Mouse (Mus musculus): ENCODE data around the gene Smyd3. TPM values are rescaled to one million over a fixed set of nuclear protein-coding genes. Genes with fewer than 3 reads are reported as not detected.

Smyd3 gene
- polyA plus RNA-seq, 1 experiment from 2014 or later: 16.1 TPM

- H3K4me3 ChIP-seq: no peak overlapping the region
- H3K27ac ChIP-seq: no peak overlapping the region
- H3K36me3 ChIP-seq: no peaks in the 10 kb centered on the region
- DNase-seq (ENCODE audit: low spot score): no peak
- WGBS: 79% methylated on average over 3 of the region's 3 CpGs
- H3K27me3 ChIP-seq (ENCODE audit: insufficient read depth, poor library complexity, severe bottlenecking): no peaks in the 10 kb centered on the region
- H3K9me3 ChIP-seq: no peaks in the 10 kb centered on the region
- peaks cover 23% of the 10 kb centered on the region for H3K4me1 ChIP-seq
Observed at GRCm38 (mm10) chr1:178992503-178992902, 525.3 kb downstream of the Smyd3 start.

GRCm38 (mm10) chr1:178991470-178991869 is 526.4 kb downstream of the Smyd3 start:
- Histone ChIP-seq H3K27me3 (ENCODE audit: insufficient read depth, poor library complexity, severe bottlenecking) (no peaks in the 10 kb centered on the region), H3K9me3 (no peaks in the 10 kb centered on the region), H3K36me3 (no peaks in the 10 kb centered on the region), H3K27ac (peak overlapping the region; percentile 22; the same call in 1 of the 2 replicates), H3K4me1 (peaks cover 20% of the 10 kb centered on the region), H3K4me3 (no peak overlapping the region)
- DNase-seq (ENCODE audit: low spot score): no peak
- WGBS: 57% methylated on average over 4 of the region's 4 CpGs

- WGBS: 83% methylated on average over 6 of the region's 6 CpGs
- no peaks in the 10 kb centered on the region for H3K9me3 ChIP-seq
- H3K27ac ChIP-seq: 0 out of 2 replicates have a peak overlapping the region, but pooled peaks have one; percentile 22
- H3K27me3 ChIP-seq (ENCODE audit: insufficient read depth, poor library complexity, severe bottlenecking): no peaks in the 10 kb centered on the region
- no peaks in the 10 kb centered on the region for H3K36me3 ChIP-seq
- H3K4me1 ChIP-seq: peaks cover 16% of the 10 kb centered on the region
- no peak overlapping the region for H3K4me3 ChIP-seq
- DNase-seq (ENCODE audit: low spot score): no peak
Observed at GRCm38 (mm10) chr1:178991045-178991444, 526.8 kb downstream of the Smyd3 start.

GRCm38 (mm10) chr1:178989485-178989884 is 528.4 kb downstream of the Smyd3 start:
- WGBS: 79% methylated on average over 4 of the region's 4 CpGs
- no peak overlapping the region for H3K27ac ChIP-seq
- no peak for DNase-seq (ENCODE audit: low spot score)

GRCm38 (mm10) chr1:178988176-178988575 is 529.7 kb downstream of the Smyd3 start:
- H3K27ac ChIP-seq: no peak overlapping the region
- WGBS: 76% methylated on average over 1 of the region's 1 CpGs
- DNase-seq (ENCODE audit: low spot score): no peak
- no peaks in the 10 kb centered on the region for H3K9me3 ChIP-seq
- no peaks in the 10 kb centered on the region for H3K36me3 ChIP-seq
- H3K4me3 ChIP-seq: no peak overlapping the region
- peaks cover 9% of the 10 kb centered on the region for H3K4me1 ChIP-seq
- no peaks in the 10 kb centered on the region for H3K27me3 ChIP-seq (ENCODE audit: insufficient read depth, poor library complexity, severe bottlenecking)

More at GRCm38 (mm10) chr1:178989485-178989884, 528.4 kb downstream of the Smyd3 start:
- Histone ChIP-seq H3K36me3 (no peaks in the 10 kb centered on the region), H3K9me3 (no peaks in the 10 kb centered on the region), H3K27me3 (ENCODE audit: insufficient read depth, poor library complexity, severe bottlenecking) (no peaks in the 10 kb centered on the region), H3K4me3 (no peak overlapping the region), H3K4me1 (peaks cover 9% of the 10 kb centered on the region)

GRCm38 (mm10) chr1:178981641-178982040 is 536.2 kb downstream of the Smyd3 start:
- H3K4me1 ChIP-seq: peaks cover 13% of the 10 kb centered on the region
- no peaks in the 10 kb centered on the region for H3K27me3 ChIP-seq (ENCODE audit: insufficient read depth, poor library complexity, severe bottlenecking)
- no peaks in the 10 kb centered on the region for H3K9me3 ChIP-seq
- no peak for DNase-seq (ENCODE audit: low spot score)
- no peak overlapping the region for H3K4me3 ChIP-seq
- WGBS: 75% methylated on average over 5 of the region's 5 CpGs
- H3K36me3 ChIP-seq: no peaks in the 10 kb centered on the region
- no peak overlapping the region for H3K27ac ChIP-seq

GRCm38 (mm10) chr1:178980185-178980584 is 537.7 kb downstream of the Smyd3 start:
- H3K4me1 ChIP-seq: peaks cover 13% of the 10 kb centered on the region
- no peaks in the 10 kb centered on the region for H3K27me3 ChIP-seq (ENCODE audit: insufficient read depth, poor library complexity, severe bottlenecking)
- no peak overlapping the region for H3K27ac ChIP-seq
- H3K36me3 ChIP-seq: no peaks in the 10 kb centered on the region
- H3K4me3 ChIP-seq: no peak overlapping the region
- H3K9me3 ChIP-seq: no peaks in the 10 kb centered on the region
- DNase-seq (ENCODE audit: low spot score): no peak

- Histone ChIP-seq H3K36me3 (no peaks in the 10 kb centered on the region), H3K27me3 (ENCODE audit: insufficient read depth, poor library complexity, severe bottlenecking) (no peaks in the 10 kb centered on the region), H3K4me3 (no peak overlapping the region), H3K27ac (no peak overlapping the region), H3K9me3 (no peaks in the 10 kb centered on the region), H3K4me1 (peaks cover 13% of the 10 kb centered on the region)
- 58% methylated on average over 8 of the region's 8 CpGs for WGBS
- DNase-seq (ENCODE audit: low spot score): no peak
Observed at GRCm38 (mm10) chr1:178978617-178979245, 539.1 kb downstream of the Smyd3 start.

GRCm38 (mm10) chr1:178972055-178972454 is 545.8 kb downstream of the Smyd3 start:
- Histone ChIP-seq H3K27me3 (ENCODE audit: insufficient read depth, poor library complexity, severe bottlenecking) (no peaks in the 10 kb centered on the region), H3K27ac (no peak overlapping the region), H3K9me3 (no peaks in the 10 kb centered on the region), H3K36me3 (no peaks in the 10 kb centered on the region), H3K4me3 (no peak overlapping the region), H3K4me1 (no peaks in the 10 kb centered on the region)
- WGBS: 77% methylated on average over 10 of the region's 10 CpGs
- DNase-seq (ENCODE audit: low spot score): no peak

- H3K4me1 ChIP-seq: peaks cover 7% of the 10 kb centered on the region; the same call in 1 of the 2 replicates
- 81% methylated on average over 9 of the region's 9 CpGs for WGBS
Observed at GRCm38 (mm10) chr1:178961661-178962060, 556.2 kb downstream of the Smyd3 start.

GRCm38 (mm10) chr1:178960015-178960559 is 557.8 kb downstream of the Smyd3 start:
- peak; percentile 84 for DNase-seq (ENCODE audit: low spot score)
- H3K4me3 ChIP-seq: no peak overlapping the region
- peak overlapping the region; percentile 62 for H3K27ac ChIP-seq
- H3K27me3 ChIP-seq (ENCODE audit: insufficient read depth, poor library complexity, severe bottlenecking): no peaks in the 10 kb centered on the region
- H3K9me3 ChIP-seq: no peaks in the 10 kb centered on the region
- no peaks in the 10 kb centered on the region for H3K36me3 ChIP-seq
- peaks cover 7% of the 10 kb centered on the region; the same call in 1 of the 2 replicates for H3K4me1 ChIP-seq
- 51% methylated on average over 7 of the region's 7 CpGs for WGBS

More at GRCm38 (mm10) chr1:178961661-178962060, 556.2 kb downstream of the Smyd3 start:
- H3K36me3 ChIP-seq: no peaks in the 10 kb centered on the region
- peak overlapping the region; percentile 56; the same call in 1 of the 2 replicates for H3K27ac ChIP-seq
- H3K4me3 ChIP-seq: no peak overlapping the region
- no peaks in the 10 kb centered on the region for H3K9me3 ChIP-seq
- H3K27me3 ChIP-seq (ENCODE audit: insufficient read depth, poor library complexity, severe bottlenecking): no peaks in the 10 kb centered on the region
- DNase-seq (ENCODE audit: low spot score): no peak

GRCm38 (mm10) chr1:178958641-178959040 is 559.2 kb downstream of the Smyd3 start:
- no peak overlapping the region for H3K27ac ChIP-seq
- H3K4me1 ChIP-seq: peaks cover 7% of the 10 kb centered on the region; the same call in 1 of the 2 replicates
- H3K9me3 ChIP-seq: no peaks in the 10 kb centered on the region
- 81% methylated on average over 4 of the region's 4 CpGs for WGBS
- H3K36me3 ChIP-seq: no peaks in the 10 kb centered on the region
- no peak overlapping the region for H3K4me3 ChIP-seq
- no peak for DNase-seq (ENCODE audit: low spot score)
- H3K27me3 ChIP-seq (ENCODE audit: insufficient read depth, poor library complexity, severe bottlenecking): no peaks in the 10 kb centered on the region

GRCm38 (mm10) chr1:178952910-178953309 is 564.9 kb downstream of the Smyd3 start:
- 0 out of 2 replicates have a peak, but pooled peaks cover 3% of the 10 kb centered on the region for H3K36me3 ChIP-seq
- H3K27me3 ChIP-seq (ENCODE audit: insufficient read depth, poor library complexity, severe bottlenecking): no peaks in the 10 kb centered on the region
- H3K4me3 ChIP-seq: no peak overlapping the region
- 83% methylated on average over 12 of the region's 12 CpGs for WGBS
- H3K4me1 ChIP-seq: no peaks in the 10 kb centered on the region
- DNase-seq (ENCODE audit: low spot score): no peak
- H3K27ac ChIP-seq: peak overlapping the region; percentile 4; the same call in 1 of the 2 replicates
- H3K9me3 ChIP-seq: no peaks in the 10 kb centered on the region
